Mouse (Mus musculus) layer of hippocampus, postnatal 25 days (tissue): ENCODE data around the gene Zfand2b. TPM values are rescaled to one million over a fixed set of nuclear protein-coding genes. Genes with fewer than 3 reads are reported as not detected.

Source experiments
- DNase-seq, 2 experiments: peaks; one replicate each; pipeline ENCODE4 v3.0.0; 2022; ENCODE audit warnings: mixed read lengths in 2 of 2, low spot score in 1 of 2; ENCODE audit errors: extremely low spot score in 1 of 2
- total RNA-seq, 2 experiments: library from RNA; stranded (reverse); gene quantifications; 2 replicates each; pipeline ENCODE4 v1.2.3; 2021

The Zfand2b gene
- total RNA-seq: 10 to 100 TPM; 33.8 to 34.5 TPM

DNA sequence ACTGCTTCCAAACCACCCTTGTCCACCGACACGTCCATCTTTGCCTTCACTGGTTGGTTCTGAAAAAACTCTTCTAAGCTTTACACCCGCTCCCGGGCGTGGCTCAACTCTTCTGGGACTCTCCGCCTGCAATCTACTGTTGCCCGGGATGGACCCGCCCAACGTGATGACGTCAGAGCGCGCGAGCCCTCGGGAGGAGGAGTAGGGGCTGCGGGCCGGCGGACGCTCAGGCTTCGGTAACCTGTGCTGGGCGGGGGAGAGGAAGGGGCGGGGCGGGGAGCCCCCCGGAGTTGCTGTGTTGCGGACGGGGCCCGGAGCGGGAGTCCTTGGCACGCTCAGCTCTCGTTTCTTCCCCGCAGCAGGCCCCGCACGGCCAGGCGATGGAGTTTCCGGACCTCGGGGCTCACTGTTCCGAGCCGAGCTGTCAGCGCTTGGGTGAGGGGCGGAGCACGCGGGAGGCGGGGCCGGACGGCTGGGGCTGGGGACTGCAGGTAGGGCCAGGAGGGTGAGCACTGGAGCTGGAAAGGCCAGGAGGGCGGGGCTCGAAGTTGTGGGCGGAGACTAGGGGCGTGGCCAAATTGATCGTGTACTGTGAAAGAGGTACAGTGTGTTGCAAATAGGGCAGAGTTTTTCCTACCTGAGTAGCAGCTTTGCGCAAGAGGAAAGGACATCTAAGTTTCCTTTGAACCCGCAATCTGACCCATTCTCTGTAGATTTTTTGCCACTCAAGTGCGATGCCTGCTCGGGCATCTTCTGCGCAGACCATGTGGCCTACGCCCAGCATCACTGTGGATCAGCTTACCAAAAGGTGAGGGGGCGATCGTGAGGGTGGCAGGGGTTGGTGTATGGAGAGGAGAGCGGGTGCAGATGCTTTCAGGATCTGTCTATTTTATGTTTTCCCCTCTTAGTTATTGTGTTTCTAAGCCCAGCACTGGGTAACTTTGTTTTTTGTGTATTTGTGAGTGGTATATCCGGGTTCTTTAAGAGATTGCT lies at the start of gene Zfand2b:
Gene Zfand2b, plus strand, starts transcription at position 175 of the 993 bp plus-strand sequence.
- DNase-seq: peak; percentile 90 to 95

DNA sequence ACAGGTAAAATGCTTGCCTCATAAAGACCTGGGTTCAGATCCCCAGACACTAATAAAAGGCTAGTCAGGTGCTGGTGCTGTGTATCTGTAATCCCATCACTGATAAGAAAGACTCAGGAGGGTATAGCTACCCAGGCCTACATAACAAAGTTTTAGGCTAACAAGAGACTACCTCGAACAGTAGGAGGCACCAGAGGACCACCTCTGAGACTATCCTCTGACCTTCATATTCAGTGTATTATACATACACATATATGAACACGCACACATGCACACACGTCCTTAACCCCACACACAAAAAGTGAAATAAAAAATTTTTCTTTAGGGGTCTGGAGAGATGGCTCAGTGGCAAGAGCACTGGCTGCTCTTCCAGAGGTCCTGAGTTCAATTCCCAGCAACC lies 46.2 kb upstream of the Zfand2b start:
- no peak for DNase-seq

DNA sequence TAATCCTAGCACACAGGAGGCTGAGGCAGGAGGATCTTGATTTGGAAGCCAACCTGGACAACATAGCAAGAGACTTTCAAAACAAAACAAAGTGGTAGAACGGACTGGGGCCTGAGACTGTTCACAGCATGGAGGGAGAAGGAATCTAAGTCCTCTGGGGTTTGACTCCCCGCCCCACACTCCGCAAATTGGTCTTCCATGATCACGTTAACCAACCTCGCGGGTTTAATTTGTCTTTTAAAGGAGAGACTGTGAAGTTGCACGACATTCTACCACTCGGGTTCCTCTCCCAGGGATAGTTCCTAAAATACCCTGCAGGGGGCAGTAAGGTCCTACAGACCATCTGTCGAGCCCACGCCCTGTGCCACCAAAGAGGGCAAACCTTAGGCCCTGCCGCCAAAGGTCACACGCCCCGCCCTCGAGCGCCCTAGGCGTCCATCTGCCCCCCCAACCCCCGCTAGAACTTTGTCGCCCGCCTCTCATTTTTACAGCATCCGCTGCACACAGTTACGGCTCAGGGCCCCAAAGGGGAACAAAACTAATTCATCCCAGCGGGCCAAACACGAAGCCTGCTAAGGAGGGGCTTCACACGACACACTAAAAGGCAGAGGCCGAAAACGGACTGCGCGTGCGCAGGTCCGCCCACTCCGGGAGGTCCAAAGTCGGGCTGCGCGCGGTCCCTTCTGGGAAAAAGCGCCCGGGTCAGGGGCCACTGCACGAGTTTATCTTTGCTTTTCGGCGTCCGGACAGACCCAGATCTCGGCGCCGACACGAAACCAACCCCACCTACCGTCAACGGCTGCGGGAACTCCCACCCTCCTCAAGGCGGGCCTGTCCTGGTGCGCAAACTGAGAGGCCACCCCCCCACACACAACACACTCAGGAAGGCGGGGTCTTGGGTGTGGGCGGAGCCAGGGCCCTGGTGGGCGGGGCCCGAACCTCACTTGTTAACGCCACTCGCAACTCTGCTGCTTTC lies 43.8 kb upstream of the Zfand2b start, which contains the start of gene Nhej1:
Gene Nhej1, minus strand, starts transcription at position 855 of the 976 bp plus-strand sequence.
- peak; percentile 85 to 87 for DNase-seq

DNA sequence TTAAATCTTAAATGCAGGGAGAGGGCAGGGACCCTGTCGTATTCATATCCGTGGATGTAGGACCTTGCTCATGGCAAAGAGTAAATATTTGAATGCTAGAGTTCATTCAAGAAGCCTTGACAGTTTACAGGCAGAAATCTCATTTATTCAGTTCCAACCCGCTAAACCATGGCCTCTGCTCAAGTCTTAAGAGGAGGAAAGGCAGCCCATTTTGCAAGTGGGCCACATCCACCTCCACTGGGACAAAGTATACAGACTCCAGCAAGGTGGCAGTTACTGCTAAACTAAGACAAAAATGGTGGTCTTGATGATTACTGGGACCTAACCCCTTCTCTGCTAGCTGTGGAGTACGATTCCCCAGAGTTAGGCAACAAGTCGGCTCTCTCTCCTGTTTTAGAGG lies 43.0 kb upstream of the Zfand2b start:
- no peak for DNase-seq

- no peak for DNase-seq
These were observed 39.8 kb upstream of the Zfand2b start for GRCm38 (mm10) chr1:75128641-75129040.

- DNase-seq: no peak
These were observed 34.8 kb upstream of the Zfand2b start, which contains the start of gene Slc23a3 for GRCm38 (mm10) chr1:75133421-75134207. Gene Slc23a3 (minus strand): TSS chr1:75133890.

- DNase-seq: no peak
These were observed 32.2 kb upstream of the Zfand2b start for GRCm38 (mm10) chr1:75136293-75136692.

DNA sequence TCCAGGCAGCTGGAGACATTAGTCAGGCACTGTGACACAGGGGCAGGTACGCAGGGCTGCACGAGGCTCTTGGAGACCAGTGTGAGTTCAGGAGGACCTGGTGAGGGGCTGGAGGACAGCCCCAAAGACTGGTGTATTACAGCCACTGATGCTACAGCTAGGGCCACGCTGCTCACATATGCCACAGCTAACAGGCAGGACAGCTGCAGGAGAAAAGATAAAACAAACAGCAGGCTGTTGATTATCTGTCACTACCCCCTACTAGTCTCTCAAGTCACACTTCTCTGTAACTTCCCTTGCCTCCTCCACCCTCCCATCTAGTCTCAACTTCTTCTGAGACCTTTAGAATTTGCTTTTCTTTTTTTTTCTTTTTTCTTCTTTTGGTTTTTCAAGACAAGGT lies 31.7 kb upstream of the Zfand2b start:
- no peak for DNase-seq

DNA sequence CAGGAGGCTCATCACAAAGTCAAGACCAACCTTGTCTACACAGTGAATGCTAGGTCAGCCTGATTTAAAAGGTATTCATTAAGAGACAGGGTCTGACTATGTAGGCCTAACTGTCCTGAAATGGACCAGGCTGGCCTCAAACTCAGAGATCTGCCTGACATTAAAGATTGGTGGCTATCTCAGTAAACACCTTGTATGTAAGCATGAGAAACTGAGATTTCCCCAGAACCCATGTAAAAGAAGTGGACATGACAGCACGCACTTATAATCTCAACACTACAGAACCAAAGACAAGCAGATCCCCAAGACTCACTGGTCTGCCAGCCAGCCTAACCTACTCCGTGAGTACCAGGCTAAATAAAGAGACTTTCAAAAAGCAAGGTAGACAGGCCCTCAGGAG lies 30.0 kb upstream of the Zfand2b start:
- no peak for DNase-seq

GRCm38 (mm10) chr1:75140601-75141190 lies 27.8 kb upstream of the Zfand2b start:
- DNase-seq: no peak

- DNase-seq: peak; percentile 41 to 53
These were observed 26.8 kb upstream of the Zfand2b start for GRCm38 (mm10) chr1:75141486-75142190.

- peak; percentile 96 for DNase-seq
These were observed 25.9 kb upstream of the Zfand2b start, which contains the start of the genes Cnppd1 and Retreg2 for GRCm38 (mm10) chr1:75142301-75143261. Gene Cnppd1 (minus strand): TSS chr1:75142711. Gene Retreg2 (plus strand): TSS chr1:75142778.

GRCm38 (mm10) chr1:75145589-75145988 lies 22.9 kb upstream of the Zfand2b start:
- DNase-seq: no peak

- DNase-seq: no peak
These were observed 20.9 kb upstream of the Zfand2b start for GRCm38 (mm10) chr1:75147411-75148135.

DNA sequence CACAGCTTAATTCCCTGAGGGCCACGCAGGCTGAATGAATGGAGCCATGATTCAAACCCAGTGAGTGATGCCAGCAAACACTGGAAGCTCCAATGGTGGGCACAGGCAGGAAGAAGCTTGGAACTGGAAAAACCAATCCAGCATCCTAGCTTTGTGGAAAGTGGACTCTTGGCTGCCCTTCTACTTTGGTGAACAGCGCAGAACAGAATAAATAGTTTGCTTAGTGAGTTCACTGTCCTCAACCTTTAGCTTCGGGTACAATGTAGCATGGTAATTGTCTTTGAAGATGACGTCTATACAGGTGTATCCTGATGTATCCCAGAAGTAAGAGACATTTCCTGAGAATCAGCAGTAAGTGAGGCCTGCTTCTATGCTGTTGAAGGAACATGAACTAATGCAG lies 19.7 kb upstream of the Zfand2b start:
- no peak for DNase-seq

DNA sequence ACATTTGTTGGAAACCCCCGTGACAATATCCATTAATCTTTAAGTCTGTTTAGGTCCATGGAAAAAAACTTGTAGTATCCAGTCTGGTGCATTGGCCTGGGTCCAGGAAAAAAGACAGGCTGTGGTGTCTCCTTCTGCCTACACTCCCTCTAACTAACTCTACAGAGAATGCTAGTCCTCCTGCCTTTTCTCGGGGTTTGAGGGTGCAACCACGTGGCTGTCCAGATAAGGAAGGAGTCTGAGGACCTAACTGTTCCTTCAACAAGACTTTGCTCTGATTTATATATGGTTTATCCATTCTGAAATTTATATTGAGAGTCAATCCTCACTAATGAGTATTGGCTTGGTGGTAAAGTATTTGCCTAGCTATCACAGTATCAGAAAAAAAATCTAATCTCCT lies 12.6 kb upstream of the Zfand2b start:
- DNase-seq: no peak

DNA sequence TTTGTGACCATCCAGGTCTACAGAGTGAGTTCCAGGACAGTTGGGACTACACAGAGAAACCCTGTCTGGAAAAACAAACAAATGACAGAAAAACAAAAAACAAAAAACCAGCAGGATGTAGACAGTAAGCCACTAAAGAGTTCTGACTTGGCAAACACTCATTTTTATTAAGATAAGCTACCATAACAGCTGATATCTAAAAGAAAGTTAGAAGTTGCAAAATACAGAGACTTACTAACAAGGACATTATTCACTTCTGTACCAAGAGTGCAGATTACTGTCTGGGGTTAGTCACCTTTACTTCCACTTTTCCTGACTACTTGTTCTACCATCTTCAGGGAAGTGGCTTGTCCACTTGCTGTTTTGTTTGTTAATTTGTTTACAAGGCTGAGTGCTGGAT lies 9.5 kb upstream of the Zfand2b start:
- DNase-seq: no peak
